Mouse (Mus musculus): ENCODE measurements around the gene Plekhs1.

The Plekhs1 gene

DNA sequence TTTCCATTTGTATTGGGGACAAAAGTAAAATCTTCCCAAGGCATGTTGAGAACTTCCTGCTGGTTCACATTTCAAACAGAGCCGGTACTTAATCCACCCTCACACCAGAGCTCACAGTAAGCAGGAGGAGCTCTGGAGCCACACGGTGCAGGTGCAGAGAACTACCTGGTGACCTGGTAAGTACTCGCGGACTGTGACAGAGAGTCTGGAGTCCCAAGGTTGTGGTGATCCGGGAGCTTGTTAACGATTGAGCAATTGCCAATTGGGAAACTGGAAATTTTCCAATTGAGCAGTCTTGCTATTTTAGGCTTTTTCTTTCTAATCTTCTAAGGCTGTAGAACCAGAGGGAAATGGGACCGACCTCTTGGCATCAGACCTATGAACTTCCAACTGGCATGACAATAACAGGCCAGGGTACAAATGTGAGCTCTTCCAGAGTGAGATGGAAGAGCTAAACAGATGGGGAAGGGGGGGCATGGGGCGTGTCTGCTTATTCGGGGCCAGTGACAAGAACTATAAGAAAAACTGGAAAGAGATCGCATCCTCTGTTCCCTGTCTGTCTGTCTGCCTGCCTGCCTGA is at the start of gene Plekhs1:
Plekhs1 (plus strand) TSS at position 119 of the 580 bp plus-strand sequence.
- DNase-seq (ENCODE audit: low spot score in 2 of 2), result no peak

DNA sequence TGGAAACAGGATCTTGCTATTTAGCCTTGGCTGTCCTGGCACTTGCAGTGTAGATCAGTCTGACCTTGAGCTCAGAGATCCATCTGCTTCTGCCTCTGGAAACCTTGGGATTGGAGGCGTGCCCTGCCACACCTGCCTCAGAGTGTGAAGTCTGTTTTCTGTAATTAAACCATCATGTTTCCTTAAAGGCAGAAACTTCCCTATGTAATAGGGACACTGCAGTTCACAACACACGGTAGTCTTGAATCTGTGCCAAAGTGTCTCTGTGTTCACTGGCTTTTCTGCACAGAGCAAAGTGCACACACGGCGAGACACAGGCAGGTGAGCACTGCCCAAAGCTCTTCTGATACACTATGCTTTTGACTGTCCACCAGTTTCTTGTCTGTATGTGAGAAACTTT is 43.0 kb upstream of the Plekhs1 start:
- DNase-seq (ENCODE audit: low spot score in 2 of 2), result no peak

DNA sequence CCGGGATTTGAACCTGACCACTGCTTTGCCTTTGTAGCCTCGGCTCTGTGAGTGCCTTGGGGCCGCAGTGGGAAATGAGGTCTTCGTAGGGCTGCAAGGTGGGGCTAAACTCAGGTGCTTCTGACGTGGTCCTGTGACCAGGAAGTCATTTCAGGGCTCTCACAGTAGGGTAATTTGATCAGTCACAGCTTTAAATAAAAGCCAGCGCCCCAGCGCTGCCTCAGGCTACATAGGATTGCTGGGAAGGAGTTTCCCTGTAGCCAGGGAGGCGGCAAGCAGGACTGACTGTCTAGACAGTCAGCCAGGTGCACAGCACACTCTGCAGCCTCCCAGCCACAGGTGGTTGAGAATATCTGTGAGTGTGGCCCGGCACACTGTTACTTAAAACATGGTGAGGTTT is 42.0 kb upstream of the Plekhs1 start:
- DNase-seq (ENCODE audit: low spot score in 2 of 2), result no peak

DNA sequence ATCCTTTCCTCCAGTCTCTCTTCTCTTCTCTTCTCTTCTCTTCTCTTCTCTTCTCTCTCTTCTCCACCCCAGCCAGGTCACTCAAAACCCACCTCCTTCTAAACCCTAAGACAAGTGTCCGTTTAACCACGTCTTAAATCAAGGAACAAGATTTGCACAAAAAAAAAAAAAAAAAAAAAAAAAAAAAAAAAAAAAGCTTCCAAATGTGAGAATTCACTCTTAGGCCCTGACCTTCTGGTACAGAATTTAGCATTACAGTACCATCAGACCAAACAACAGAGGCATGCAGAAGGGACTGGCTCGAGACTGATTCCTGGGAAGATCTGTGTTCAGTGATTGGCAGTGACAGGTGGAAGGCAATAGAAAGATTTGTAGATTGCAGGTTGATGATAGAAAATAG is 41.1 kb upstream of the Plekhs1 start:
- DNase-seq (ENCODE audit: low spot score in 2 of 2), result no peak

DNA sequence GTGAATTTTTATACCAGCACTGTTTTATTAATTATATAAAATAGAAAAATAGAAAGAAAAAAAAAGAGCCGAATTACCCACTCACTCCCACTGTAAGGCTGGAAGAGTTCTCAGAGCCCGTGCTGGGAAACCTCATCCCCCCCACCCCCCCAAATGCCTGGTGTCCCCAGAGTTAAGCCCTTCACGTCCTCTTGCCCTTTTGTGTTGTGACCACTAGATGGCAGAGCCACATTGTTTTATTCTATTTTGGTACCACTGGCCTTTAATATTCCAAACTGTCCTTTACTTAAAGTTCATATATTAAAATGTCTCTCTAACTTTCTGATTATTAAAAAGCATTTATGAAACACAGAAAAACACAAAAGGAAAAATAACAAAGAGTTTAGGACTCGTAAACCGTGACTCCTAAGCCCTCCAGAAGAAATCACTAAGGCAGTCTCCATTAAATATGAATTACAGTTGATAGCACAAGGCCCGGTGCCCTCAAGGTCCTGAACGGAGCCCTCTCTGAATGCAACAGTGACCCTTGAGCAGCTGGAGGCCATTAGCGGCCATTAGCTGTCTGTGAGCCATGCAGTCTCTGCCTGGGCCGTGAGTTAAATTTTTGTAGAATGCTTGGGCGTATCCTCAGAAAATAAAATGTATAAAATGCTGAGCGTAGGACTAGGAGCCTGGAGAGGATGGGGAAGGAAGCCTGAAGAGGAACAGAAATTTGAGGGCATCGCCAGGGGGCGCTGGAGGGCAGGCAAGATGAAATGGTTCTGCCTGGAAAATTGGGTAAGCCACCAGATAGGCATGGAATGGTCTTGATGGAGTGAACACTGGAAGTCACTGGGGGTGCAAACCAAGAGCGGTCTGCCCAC is 38.7 kb upstream of the Plekhs1 start:
- DNase-seq (ENCODE audit: low spot score in 2 of 2), result peak; percentile 50 to 65

DNA sequence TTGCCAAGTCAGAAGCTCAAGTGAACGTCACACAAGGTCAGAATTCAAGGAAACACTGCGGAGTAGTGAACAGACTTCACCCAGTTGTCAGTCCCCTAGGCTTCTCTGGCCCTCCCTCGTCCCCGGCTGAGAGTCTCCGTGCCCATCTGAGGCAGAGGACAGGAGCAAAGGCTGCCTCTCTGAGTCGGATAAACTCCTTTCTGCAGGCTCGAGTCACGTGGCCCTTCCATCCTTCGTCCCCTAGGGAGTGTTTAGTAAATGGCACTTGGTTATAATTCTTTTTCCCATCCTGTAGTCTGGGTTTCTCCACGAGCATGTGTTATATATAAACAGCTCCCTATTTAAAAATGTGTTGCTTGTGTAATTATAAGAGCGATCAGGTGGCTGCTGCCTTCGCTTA is 38.1 kb upstream of the Plekhs1 start:
- DNase-seq (ENCODE audit: low spot score in 2 of 2), result no peak

DNA sequence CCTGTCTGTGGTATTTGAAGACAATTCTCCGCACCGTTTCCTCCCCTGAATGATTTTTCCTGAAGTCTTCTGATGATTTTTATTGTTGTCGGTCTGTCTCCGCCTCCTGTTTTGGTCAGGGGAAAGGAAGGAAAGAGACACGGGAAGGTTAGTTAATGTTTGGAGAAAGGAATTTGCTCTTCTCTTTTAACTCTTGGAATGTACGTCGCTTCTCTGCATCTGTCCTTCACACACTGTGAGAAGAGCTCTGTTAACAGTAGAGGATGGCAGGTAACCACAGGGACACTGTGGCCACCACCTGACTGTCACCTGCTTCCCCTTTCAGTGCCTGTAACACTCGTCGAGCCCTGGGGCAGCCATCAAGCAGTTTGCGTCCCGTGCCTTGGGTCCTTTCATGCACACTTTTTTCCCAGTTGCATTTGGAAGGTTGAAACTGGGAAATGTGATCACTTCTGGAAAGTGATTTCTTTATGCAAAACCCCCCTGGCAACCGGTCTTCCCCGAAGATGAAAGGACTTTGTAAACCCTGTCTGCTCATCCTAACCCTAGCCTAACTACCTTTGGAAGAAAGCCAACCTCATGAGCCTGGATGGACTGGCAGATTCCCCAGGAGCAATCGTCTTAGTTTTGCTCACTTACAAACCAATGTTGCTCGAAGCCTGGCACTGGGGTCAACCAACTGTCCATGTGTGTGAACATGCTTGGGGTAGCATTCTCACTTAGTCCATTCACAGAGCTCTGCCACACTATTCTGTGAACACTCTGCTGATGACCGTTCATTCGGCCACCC is 36.6 kb upstream of the Plekhs1 start:
- DNase-seq (ENCODE audit: low spot score in 2 of 2), result no peak

DNA sequence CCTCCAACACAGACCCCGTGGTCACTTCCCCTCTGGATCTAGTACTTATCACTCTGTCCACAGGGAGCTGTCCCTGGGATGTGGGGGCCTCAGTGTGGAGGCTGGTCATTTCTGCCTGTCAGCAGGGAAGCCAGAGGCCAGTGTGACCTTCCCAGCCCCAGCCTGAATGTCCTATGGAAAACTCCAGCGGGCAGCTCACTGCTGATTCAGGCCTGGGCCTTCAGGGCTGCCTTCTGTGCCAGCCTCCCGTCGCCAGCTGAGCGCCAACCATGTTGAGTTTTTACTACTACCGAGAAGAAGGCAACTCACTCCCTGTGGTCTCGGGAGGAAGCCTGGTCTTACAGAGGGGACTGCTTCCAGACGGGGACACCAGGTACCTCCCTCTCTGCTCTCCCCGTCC is 35.9 kb upstream of the Plekhs1 start:
- DNase-seq (ENCODE audit: low spot score in 2 of 2), result no peak

DNA sequence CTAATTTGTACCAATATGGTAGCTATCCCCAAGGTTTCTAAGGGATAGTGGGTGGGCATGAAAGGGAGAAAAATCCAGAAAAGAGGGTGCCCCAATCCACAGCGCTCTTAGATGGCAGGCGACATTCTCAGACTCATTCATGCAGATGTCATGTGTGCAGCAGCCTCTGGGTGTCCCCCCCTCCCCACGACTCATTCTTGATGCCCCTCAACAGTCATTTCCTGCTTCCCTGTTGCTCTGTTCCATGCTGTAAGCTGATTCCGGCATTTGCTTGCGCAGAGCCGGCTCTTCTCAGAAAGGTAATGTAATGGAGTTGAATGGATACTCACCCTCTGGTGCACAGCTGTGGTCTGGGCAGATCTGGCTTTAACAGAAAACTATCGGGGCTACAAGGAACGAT is 31.1 kb upstream of the Plekhs1 start:
- no peak for DNase-seq (ENCODE audit: low spot score in 2 of 2)

DNA sequence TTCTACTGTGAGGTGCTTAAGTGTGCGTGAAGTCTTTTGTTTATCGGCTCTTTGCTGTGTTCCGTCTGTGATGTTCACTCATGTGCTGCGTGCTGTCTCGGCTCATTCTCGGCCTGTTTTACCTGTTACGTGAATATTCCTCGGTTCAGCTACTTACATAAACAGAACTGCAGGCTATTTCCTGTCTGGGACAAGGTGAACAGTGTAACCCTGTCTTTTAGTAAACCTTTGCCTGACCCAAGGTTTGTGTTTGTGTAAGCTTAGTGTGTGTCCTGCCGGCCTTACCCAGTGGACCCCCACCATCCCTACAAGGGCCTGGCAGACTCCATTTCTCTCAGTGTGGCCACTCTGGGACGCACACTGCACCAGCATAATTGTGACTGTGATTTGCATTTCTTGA is 28.7 kb upstream of the Plekhs1 start:
- DNase-seq (ENCODE audit: low spot score in 2 of 2), result no peak

DNA sequence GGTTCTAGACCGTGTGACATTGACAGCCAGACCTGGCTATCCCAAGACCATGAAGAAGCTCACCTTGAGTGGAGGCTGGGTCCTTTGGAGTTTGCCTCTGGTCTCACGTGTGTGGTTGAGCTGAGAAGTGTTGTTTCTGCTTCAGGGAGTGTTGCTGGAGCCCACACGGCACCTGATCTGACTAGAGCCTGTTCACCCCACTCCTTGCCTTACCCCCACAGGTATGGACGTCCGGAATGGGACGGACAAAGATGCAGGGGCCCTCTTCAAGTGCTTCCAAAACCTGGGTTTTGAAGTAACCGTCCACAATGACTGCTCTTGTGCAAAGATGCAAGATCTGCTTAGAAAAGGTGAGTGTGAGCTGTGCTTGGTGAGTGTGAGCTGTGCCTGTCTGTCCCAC is 27.9 kb upstream of the Plekhs1 start:
- no peak for DNase-seq (ENCODE audit: low spot score in 2 of 2)

DNA sequence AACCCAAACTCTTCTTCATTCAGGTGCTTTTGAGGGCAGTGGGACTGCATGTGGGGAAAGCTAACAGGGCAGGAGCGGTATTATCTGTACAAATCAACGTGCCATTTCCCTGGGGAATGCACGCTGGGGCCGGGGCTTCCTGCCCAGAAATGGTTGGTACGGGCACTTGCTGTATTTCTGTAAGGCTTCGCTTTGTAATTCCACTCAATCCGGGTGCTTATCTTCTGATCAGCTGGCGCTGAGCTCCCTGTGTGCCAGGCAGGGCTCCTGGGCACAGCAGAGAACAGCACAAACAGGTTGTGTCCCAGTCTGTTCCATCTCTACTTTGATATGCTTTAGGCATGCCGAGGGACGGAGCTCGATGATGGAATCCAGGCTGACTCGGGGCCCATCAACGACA is 25.1 kb upstream of the Plekhs1 start:
- DNase-seq (ENCODE audit: low spot score in 2 of 2), result no peak

DNA sequence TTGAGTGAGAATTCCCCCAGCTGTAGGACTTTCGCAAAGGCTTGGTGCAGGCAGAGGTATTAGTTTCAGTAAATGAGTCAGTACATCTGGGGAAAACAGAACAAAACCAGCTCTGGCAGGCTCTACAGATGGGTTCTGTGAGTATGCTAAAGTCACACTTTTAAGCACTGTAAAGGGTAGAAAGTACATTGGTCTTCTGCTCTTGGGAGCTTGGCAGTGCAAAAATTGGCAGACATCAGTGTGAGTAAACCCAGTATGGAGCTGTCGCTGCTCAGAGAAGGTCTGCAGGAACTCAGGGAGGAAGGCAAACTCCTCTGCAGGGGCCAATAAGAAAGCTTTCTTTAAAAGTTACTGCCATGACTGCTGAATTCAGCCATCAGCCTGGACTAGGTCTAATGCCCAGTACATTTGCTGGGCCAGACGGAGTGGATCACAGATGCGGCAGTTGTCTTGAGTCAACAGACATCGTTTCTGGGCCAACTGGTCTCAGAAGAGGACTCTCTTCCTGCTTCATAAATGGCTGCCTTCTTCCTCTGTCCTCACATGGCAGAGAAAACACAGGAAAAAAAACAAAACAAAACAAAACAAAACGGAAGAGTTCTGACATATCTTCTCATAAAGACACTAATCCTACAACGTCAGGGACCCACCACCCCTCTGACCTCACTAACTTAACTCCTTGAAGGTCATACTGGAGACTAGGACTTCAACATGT is 22.9 kb upstream of the Plekhs1 start:
- DNase-seq (ENCODE audit: low spot score in 2 of 2), result no peak

DNA sequence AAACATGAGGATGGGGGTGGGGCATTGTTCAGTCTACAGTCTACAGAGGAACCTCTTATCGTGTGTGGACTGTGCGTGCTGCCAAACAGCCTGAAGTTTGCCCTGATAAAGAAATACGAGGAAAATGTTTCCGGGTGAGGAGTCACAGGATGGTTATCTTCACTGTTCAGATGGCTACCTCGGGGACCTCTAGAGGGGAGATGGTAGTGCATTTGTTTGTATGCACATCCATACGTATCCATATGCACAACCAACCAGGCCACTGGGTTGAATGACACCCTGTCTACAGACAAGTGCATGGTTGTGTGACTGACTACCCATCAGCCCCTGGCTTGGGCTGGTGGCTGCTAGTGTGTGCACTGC is 22.4 kb upstream of the Plekhs1 start:
- no peak for DNase-seq (ENCODE audit: low spot score in 2 of 2)

DNA sequence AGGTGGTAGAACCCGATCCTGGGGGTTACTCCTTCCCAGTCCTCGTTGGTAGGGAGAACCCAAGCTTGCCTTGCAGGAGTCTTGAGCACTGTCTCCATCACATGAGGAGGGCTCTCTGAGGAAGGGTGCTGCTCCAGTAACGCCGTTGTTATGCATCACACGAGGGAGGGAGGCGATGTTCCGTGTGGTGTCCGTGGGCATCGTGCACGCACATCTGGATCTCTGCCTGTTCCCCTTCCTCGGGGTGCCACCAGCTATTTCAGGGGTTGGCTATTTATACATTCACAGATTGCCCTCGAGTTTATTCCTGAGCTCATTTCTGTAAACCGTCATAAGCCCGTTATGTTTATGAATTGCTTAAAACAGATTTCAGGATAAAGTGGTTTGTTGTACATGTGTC is 18.0 kb upstream of the Plekhs1 start:
- DNase-seq (ENCODE audit: low spot score in 2 of 2), result no peak

DNA sequence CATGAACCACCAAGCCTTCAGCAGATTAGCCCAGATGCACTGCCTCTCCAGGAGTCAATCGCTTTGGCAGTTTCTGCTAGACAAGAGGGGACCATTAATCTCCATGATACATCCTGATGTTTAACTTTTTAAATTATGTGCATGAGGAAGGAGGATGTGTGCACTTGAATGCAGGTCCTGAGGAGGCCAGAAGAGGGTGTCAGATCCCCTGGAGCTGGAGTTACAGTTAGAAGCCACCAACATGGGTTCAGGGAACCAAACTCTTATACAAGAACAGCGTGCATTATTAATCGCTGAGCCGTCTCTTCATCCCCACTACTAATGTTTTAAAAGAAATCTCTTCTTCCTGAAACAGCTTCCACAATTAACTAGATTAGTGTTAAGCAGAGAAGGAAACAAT is 12.7 kb upstream of the Plekhs1 start:
- DNase-seq (ENCODE audit: low spot score in 2 of 2), result no peak

DNA sequence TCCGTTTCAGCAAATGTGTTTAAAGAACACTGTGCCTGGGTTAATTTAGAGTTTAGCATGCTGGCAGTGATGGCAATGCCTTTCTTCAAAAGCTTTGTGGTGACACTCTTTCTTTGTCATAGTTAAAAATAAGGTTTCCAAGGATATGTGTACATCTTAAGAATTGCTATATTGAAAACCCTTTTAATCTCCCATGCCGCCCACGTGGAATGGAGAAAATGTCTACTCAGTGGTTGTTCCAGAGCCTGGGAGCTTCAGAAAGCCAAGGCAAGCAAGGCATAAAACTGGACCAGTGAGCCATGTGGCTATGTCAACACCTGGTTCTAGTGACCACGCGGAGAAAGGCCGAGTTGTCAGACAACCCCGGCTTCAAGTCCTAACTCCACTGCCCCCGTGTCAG is 11.9 kb upstream of the Plekhs1 start:
- DNase-seq (ENCODE audit: low spot score in 2 of 2), result no peak

DNA sequence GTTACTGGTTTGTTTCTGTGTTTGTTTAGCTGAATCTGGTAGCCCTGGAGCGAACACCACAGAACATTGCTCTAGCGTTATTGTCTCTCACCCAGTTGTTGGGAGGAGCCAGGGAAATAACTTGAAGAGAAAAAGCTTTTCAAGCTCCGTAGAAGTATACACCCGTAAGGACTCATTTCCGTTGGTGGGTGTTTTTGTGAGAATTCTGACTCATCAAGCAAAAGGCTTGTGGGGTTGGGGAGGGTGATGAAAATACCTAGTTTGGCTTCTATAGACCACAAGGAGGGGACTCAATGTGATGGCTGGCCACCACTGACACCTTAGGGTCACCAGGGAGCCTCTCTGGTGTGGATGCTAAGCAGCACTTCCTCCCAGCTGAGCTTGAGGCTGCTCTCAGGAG is 10.5 kb upstream of the Plekhs1 start:
- DNase-seq (ENCODE audit: low spot score in 2 of 2), result no peak

DNA sequence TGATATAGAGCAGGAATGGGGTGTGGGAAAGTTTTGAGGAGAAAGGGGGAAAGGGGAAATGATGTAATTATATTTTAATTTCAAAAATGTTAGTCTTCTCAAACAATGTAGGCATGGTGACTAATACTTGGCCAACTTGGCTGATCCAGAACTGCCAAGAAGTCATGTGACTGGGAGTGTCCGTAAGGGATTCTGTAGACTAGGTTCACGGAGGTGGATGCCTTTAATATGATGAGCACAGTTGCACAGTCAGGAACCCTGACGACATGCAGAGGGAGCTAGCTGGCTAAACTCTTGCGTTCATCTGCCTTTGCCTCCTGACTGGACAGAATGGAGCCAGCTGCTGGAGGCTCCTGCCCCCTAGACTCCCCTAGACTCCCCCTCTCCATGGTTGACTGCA is 9.6 kb upstream of the Plekhs1 start:
- DNase-seq (ENCODE audit: low spot score in 2 of 2), result no peak

DNA sequence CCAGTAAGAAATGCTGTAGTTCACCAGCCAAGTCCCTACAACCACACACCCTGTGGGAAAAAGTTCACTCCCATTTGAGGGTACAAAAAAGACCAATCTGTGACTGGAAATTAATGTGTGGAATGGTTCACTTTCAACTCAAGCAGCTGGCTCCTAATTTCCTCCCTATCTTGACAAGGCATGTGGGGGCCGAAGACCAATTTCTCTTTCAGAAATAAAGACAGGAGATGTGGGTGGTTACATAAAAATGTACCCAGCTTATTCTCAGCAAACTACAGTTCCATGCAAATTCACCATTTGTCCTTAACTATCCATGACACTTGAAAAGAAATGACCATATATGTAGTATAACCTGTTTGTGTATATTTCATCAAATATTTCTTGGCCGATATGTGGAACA is 9.0 kb upstream of the Plekhs1 start:
- DNase-seq (ENCODE audit: low spot score in 2 of 2), result no peak

DNA sequence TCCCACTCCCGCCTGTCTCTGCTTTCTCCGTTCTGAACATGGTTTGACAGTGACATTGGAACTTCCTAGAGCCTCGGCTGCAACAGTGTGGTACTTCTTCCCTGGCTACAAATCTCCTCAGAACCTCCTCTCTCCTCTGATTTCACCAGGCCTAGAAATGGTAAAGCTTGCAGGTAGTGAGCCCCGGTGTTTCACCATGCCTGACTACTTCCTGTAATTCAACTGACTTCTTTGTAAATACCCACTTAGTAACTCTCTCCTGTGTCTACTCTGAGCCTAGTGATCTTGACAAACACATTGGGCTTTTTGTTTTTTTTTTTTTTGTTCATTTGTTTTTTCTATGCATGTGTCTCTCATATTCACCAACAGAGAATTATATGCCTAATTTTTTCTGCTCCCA is 6.6 kb upstream of the Plekhs1 start:
- no peak for DNase-seq (ENCODE audit: low spot score in 2 of 2)

DNA sequence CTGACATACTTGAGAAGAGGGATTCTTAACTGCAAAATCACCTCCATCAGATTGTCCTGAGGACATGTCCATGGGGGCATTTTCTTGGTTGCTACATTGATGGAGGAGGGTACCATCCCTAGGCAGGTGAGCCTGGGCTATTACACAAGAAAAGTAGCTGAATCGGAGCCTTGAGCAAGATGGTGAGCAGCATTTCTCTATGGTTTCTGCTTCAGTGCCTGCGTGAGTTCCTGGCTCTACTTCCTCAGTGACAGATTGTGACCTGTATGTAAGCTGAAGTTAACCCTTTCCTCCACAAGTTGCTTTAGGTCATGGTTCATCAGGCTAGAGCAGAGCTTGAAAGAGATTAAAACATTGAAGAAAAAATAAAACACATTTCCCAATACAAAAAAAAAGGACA is 6.1 kb upstream of the Plekhs1 start:
- no peak for DNase-seq (ENCODE audit: low spot score in 2 of 2)
